Mouse (Mus musculus): ENCODE measurements around the gene Psmb6.

- no peak for TF ChIP-seq POLR2A (IDR thresholded peaks at IDR 0.05; ENCODE audit: control insufficient read depth, low read depth, low read length)
- TF ChIP-seq CTCF (IDR thresholded peaks at IDR 0.05; ENCODE audit: control insufficient read depth, insufficient read depth, insufficient replicate concordance, low read depth, low read length), result no peak
Measured at GRCm38 (mm10) chr11:70520178-70520769, 4.9 kb upstream of the Psmb6 start.

Data from testis, adult 2 months (tissue).